In the genomic region with DNA sequence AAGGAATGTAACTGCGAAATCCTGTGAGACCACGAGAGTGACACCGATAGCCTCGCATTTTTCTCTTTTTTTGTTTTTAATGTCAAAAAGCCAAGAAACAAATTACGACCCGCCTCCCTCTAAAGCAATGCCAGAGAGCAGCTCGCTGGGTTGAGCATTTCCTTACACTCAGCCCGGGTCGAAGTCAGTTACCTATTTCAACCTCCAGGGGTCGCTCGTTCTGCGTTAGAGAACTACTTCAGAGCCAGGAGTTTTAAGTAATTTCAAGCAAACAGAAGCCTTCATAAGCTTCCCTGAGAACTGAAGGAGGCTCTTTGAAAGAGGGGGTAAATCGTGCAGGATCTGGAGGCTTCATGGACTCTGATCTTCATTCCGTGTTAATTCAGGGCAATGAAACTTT, we compare ENCODE assay signal across 8 mouse cellular contexts. TPM values are rescaled to one million over a fixed set of nuclear protein-coding genes. Genes with fewer than 3 reads are reported as not detected.
DNase-seq lines count a peak whose midpoint lies in the region; ATAC-seq and TF ChIP-seq lines count a peak whose summit lies in the region.

No protein-coding gene starts in this region.

- peak; percentile 82 to 84 for DNase-seq in B cell, adult 2 months
- DNase-seq in monocyte, adult 2 months (ENCODE audit: low read depth in 1 of 2, low spot score in 2 of 2), result peak; percentile 20 to 44
- DNase-seq in spleen, postnatal 36 days (ENCODE audit: low spot score in 2 of 2), result peak; percentile 60 to 66

- H3K4me3 ChIP-seq in bone marrow macrophage, adult 2 months (ENCODE audit: insufficient read depth, low read length), result no peak overlapping the region
- peak overlapping the region; percentile 21; the same call in 1 of the 2 replicates for H3K4me3 ChIP-seq in heart, embryonic 11.5 days (ENCODE audit: low read depth, low read length)
- H3K4me3 ChIP-seq in kidney, embryonic 15.5 days (replicated peaks), result peak overlapping the region; percentile 18
- H3K4me3 ChIP-seq in limb, embryonic 15.5 days, result peak overlapping the region; percentile 18; the same call in 1 of the 2 replicates

- 6% methylated on average over 14 of the region's 14 CpGs for WGBS in heart, embryonic 11.5 days (ENCODE audit: insufficient replicate concordance)
- WGBS in kidney, embryonic 15.5 days, result 3% methylated on average over 14 of the region's 14 CpGs
- 2% methylated on average over 14 of the region's 14 CpGs for WGBS in limb, embryonic 15.5 days

- peak; percentile 43 for TF ChIP-seq CTCF in bone marrow macrophage, adult 2 months (IDR thresholded peaks at IDR 0.05; ENCODE audit: low read depth, low read length)

- no peaks in the 10 kb centered on the region; the same call in 1 of the 2 replicates for H3K4me1 ChIP-seq in bone marrow macrophage, adult 2 months (ENCODE audit: control insufficient read depth, insufficient read depth, low read length)
- H3K4me1 ChIP-seq in heart, embryonic 11.5 days (ENCODE audit: control insufficient read depth, insufficient read depth, low read length), result peaks cover 2% of the 10 kb centered on the region; the same call in 1 of the 2 replicates
- H3K4me1 ChIP-seq in kidney, embryonic 15.5 days, result peaks cover 6% of the 10 kb centered on the region; the same call in 1 of the 2 replicates
- peaks cover 3% of the 10 kb centered on the region; the same call in 1 of the 2 replicates for H3K4me1 ChIP-seq in limb, embryonic 15.5 days

- H3K9me3 ChIP-seq in heart, embryonic 11.5 days (replicated peaks; ENCODE audit: control insufficient read depth, low read length), result no peaks in the 10 kb centered on the region
- H3K9me3 ChIP-seq in kidney, embryonic 15.5 days (replicated peaks), result no peaks in the 10 kb centered on the region
- H3K9me3 ChIP-seq in limb, embryonic 15.5 days, result no peaks in the 10 kb centered on the region

- H3K4me2 ChIP-seq in heart, embryonic 11.5 days, result peak overlapping the region; percentile 60
- peak overlapping the region; percentile 55 for H3K4me2 ChIP-seq in kidney, embryonic 15.5 days
- peak overlapping the region; percentile 46 for H3K4me2 ChIP-seq in limb, embryonic 15.5 days

- TF ChIP-seq POLR2A in bone marrow macrophage, adult 2 months (IDR thresholded peaks at IDR 0.05; ENCODE audit: borderline replicate concordance, low read depth, low read length), result no peak

- no peaks in the 10 kb centered on the region for H3K27me3 ChIP-seq in heart, embryonic 11.5 days (ENCODE audit: control insufficient read depth, insufficient read depth, low read length)
- H3K27me3 ChIP-seq in kidney, embryonic 15.5 days, result peaks cover 8% of the 10 kb centered on the region; the same call in 1 of the 2 replicates
- H3K27me3 ChIP-seq in limb, embryonic 15.5 days, result no peaks in the 10 kb centered on the region

- peak; percentile 77 for ATAC-seq in erythroblast, adult 5-6 weeks (replicated peaks; ENCODE audit: low FRiP score, poor library complexity, severe bottlenecking)
- ATAC-seq in heart, embryonic 11.5 days (replicated peaks; ENCODE audit: insufficient number of reproducible peaks, low FRiP score, low TSS enrichment), result no peak
- ATAC-seq in kidney, embryonic 15.5 days (replicated peaks; ENCODE audit: low FRiP score), result peak; percentile 76
- ATAC-seq in limb, embryonic 15.5 days (ENCODE audit: insufficient number of reproducible peaks, low FRiP score, low TSS enrichment, low read depth), result no peak

- 0 out of 2 replicates have a peak overlapping the region, but pooled peaks have one; percentile 43 for H3K9ac ChIP-seq in heart, embryonic 11.5 days (ENCODE audit: low read depth, low read length)
- H3K9ac ChIP-seq in kidney, embryonic 15.5 days, result peak overlapping the region; percentile 17; the same call in 1 of the 2 replicates
- H3K9ac ChIP-seq in limb, embryonic 15.5 days, result no peak overlapping the region

- no peaks in the 10 kb centered on the region for H3K36me3 ChIP-seq in heart, embryonic 11.5 days (ENCODE audit: control insufficient read depth, insufficient read depth, low read length)
- no peaks in the 10 kb centered on the region for H3K36me3 ChIP-seq in kidney, embryonic 15.5 days
- no peaks in the 10 kb centered on the region for H3K36me3 ChIP-seq in limb, embryonic 15.5 days

- no peak overlapping the region for H3K27ac ChIP-seq in bone marrow macrophage, adult 2 months (ENCODE audit: insufficient read depth, low read depth, low read length)
- H3K27ac ChIP-seq in heart, embryonic 11.5 days (ENCODE audit: low read depth, low read length), result no peak overlapping the region
- no peak overlapping the region for H3K27ac ChIP-seq in kidney, embryonic 15.5 days
- 0 out of 2 replicates have a peak overlapping the region, but pooled peaks have one; percentile 24 for H3K27ac ChIP-seq in limb, embryonic 15.5 days

RNA-seq across cellular contexts. Expression of gene Mrgprh, which starts 4.3 kb away (rescaled TPM):
- not detected in 2 replicates for polyA plus RNA-seq in bone marrow macrophage, adult 2 months (2012; ENCODE audit: insufficient read depth, insufficient read length, missing spikeins)
- total RNA-seq in erythroblast, adult 5-6 weeks (2015; ENCODE audit: low replicate concordance), result not detected in 2 replicates
- not detected in 2 replicates for total RNA-seq in erythroblast, adult 5-6 weeks (2017; ENCODE audit: low replicate concordance)
- polyA plus RNA-seq in heart, embryonic 11.5 days (2014; fragmentation: Nextera tagmentation; extraction: Ambion mirVana), result 0.10 and 0.25 TPM in 2 replicates
- not detected in 2 replicates for polyA plus RNA-seq in kidney, embryonic 15.5 days (2015; fragmentation: Nextera tagmentation; extraction: Ambion mirVana)
- polyA plus RNA-seq in limb, embryonic 15.5 days (2015; fragmentation: Nextera tagmentation; extraction: Ambion mirVana), result 0.17 and 0.29 TPM in 2 replicates

RNA-seq across cellular contexts. Expression of gene Mas1, which starts 12.2 kb away (rescaled TPM):
- polyA plus RNA-seq in bone marrow macrophage, adult 2 months (2012; ENCODE audit: insufficient read depth, insufficient read length, missing spikeins), result not detected in 2 replicates
- total RNA-seq in erythroblast, adult 5-6 weeks (2015; ENCODE audit: low replicate concordance), result not detected in 2 replicates
- total RNA-seq in erythroblast, adult 5-6 weeks (2017; ENCODE audit: low replicate concordance), result not detected in 2 replicates
- polyA plus RNA-seq in heart, embryonic 11.5 days (2014; fragmentation: Nextera tagmentation; extraction: Ambion mirVana), result 0.17 and 0.54 TPM in 2 replicates
- 0.77 and 1.0 TPM in 2 replicates for polyA plus RNA-seq in kidney, embryonic 15.5 days (2015; fragmentation: Nextera tagmentation; extraction: Ambion mirVana)
- 0.92 and 1.5 TPM in 2 replicates for polyA plus RNA-seq in limb, embryonic 15.5 days (2015; fragmentation: Nextera tagmentation; extraction: Ambion mirVana)

RNA-seq across cellular contexts. Expression of gene Pnldc1, which starts 29.9 kb away (rescaled TPM):
- 0.68 TPM in 1 of 2 replicates, not detected in the other for polyA plus RNA-seq in bone marrow macrophage, adult 2 months (2012; ENCODE audit: insufficient read depth, insufficient read length, missing spikeins)
- total RNA-seq in erythroblast, adult 5-6 weeks (2015; ENCODE audit: low replicate concordance), result not detected in 2 replicates
- total RNA-seq in erythroblast, adult 5-6 weeks (2017; ENCODE audit: low replicate concordance), result not detected in 2 replicates
- 1.2 and 1.7 TPM in 2 replicates for polyA plus RNA-seq in heart, embryonic 11.5 days (2014; fragmentation: Nextera tagmentation; extraction: Ambion mirVana)
- polyA plus RNA-seq in kidney, embryonic 15.5 days (2015; fragmentation: Nextera tagmentation; extraction: Ambion mirVana), result 1.5 and 2.5 TPM in 2 replicates
- 1.6 and 2.2 TPM in 2 replicates for polyA plus RNA-seq in limb, embryonic 15.5 days (2015; fragmentation: Nextera tagmentation; extraction: Ambion mirVana)

RNA-seq across cellular contexts. Expression of gene Tcp1, which starts 35.3 kb away (rescaled TPM):
- polyA plus RNA-seq in bone marrow macrophage, adult 2 months (2012; ENCODE audit: insufficient read depth, insufficient read length, missing spikeins), result 124 and 133 TPM in 2 replicates
- total RNA-seq in erythroblast, adult 5-6 weeks (2015; ENCODE audit: low replicate concordance), result 98.2 and 107 TPM in 2 replicates
- total RNA-seq in erythroblast, adult 5-6 weeks (2017; ENCODE audit: low replicate concordance), result 117 and 145 TPM in 2 replicates
- polyA plus RNA-seq in heart, embryonic 11.5 days (2014; fragmentation: Nextera tagmentation; extraction: Ambion mirVana), result 440 and 445 TPM in 2 replicates
- 424 and 439 TPM in 2 replicates for polyA plus RNA-seq in kidney, embryonic 15.5 days (2015; fragmentation: Nextera tagmentation; extraction: Ambion mirVana)
- polyA plus RNA-seq in limb, embryonic 15.5 days (2015; fragmentation: Nextera tagmentation; extraction: Ambion mirVana), result 354 and 369 TPM in 2 replicates

RNA-seq across cellular contexts. Expression of gene Mrpl18, which starts 36.0 kb away (rescaled TPM):
- polyA plus RNA-seq in bone marrow macrophage, adult 2 months (2012; ENCODE audit: insufficient read depth, insufficient read length, missing spikeins), result 44.7 and 49.5 TPM in 2 replicates
- 44.4 and 51.4 TPM in 2 replicates for total RNA-seq in erythroblast, adult 5-6 weeks (2015; ENCODE audit: low replicate concordance)
- 33.6 and 46.0 TPM in 2 replicates for total RNA-seq in erythroblast, adult 5-6 weeks (2017; ENCODE audit: low replicate concordance)
- polyA plus RNA-seq in heart, embryonic 11.5 days (2014; fragmentation: Nextera tagmentation; extraction: Ambion mirVana), result 196 and 205 TPM in 2 replicates
- 162 and 182 TPM in 2 replicates for polyA plus RNA-seq in kidney, embryonic 15.5 days (2015; fragmentation: Nextera tagmentation; extraction: Ambion mirVana)
- polyA plus RNA-seq in limb, embryonic 15.5 days (2015; fragmentation: Nextera tagmentation; extraction: Ambion mirVana), result 132 and 136 TPM in 2 replicates

Comparison
In these comparisons a context has a peak if more than half of its experiments do, and no peak if none do; other contexts are left out.
1. DNase-seq: peak in every context shown above with its lines; median percentile 83 in B cell, adult 2 months; 63 in spleen, postnatal 36 days; 32 in monocyte, adult 2 months.
2. ATAC-seq: peak in erythroblast, adult 5-6 weeks (single experiment) and kidney, embryonic 15.5 days (single experiment); none in heart, embryonic 11.5 days (single experiment) and limb, embryonic 15.5 days (single experiment).
3. Peak in every context shown above with its lines, with median percentiles within 50 percentile points of each other: H3K4me2 ChIP-seq.